Mouse (Mus musculus): ENCODE measurements around the gene Tkt. TPM values are rescaled to one million over a fixed set of nuclear protein-coding genes. Genes with fewer than 3 reads are reported as not detected.

Tkt gene
- total and polyA plus RNA-seq, 3 experiments, result 146 to 1,086 (median 550) TPM

DNA sequence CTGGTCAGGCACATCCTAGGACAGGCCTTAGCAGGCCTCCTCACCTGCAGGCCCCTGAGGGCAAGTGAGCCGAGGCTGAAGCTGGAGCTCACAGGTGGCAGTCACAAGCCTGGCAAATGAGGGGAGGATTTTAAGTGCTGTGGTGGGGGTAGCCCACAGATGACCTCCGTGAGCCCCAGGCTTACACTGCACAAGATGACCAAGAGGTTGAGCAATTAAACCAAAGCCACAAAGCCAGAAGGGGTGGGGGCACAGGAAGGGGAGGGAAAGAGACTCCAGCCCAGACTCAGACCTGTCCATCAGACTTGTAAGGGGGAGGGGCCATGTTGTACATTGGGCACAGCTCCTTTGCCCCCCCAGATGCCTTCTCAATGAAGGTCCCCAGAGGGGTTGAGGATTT lies 68.6 kb downstream of the Tkt start:
- peaks cover 83% of the 10 kb centered on the region for H3K36me3 ChIP-seq (replicated peaks)

DNA sequence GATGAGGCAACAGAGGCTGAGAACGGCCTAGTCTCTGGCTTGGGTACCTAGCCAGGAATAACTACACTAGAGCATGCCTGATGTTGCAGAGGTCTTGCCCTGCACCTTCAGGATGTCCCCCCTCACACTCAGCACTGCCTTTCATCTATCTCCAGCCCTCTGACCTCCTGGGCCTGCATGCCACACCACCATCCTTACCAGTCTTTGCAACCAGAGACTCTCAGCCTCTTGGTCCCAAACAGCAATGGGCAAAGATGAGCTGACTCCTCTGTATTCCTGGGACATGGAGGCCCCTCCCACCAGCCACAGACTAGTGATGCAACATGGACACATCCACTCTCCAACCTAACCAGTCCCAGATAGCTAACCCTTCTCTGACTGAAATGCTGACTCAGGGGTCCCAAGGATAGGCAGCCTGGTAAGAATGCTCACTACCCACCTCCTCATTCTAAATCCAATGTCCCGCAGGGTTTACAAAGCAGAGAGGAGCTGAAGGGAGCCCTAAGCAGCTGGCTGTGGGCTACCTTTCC lies 70.7 kb downstream of the Tkt start:
- Histone ChIP-seq H3K36me3 (replicated peaks) (peaks cover 86% of the 10 kb centered on the region), H3K9me3 (replicated peaks) (no peaks in the 10 kb centered on the region), H3K27me3 (ENCODE audit: insufficient read depth, low read length) (no peaks in the 10 kb centered on the region), H3K4me3 (ENCODE audit: low read depth, low read length) (no peak overlapping the region), H3K4me1 (ENCODE audit: insufficient read depth, low read depth, low read length) (peaks cover 54% of the 10 kb centered on the region)
- ATAC-seq (ENCODE audit: extremely low read depth, insufficient number of reproducible peaks, low FRiP score, poor library complexity, severe bottlenecking), result no peak
- no peak for TF ChIP-seq TAL1 (conservative IDR thresholded peaks at IDR 0.05; ENCODE audit: low read depth, low read length)
- DNase-seq (ENCODE audit: low spot score), result no peak

More for the DNA sequence above, 68.6 kb downstream of the Tkt start:
- Histone ChIP-seq H3K9me3 (replicated peaks) (no peaks in the 10 kb centered on the region), H3K4me3 (ENCODE audit: low read depth, low read length) (no peak overlapping the region), H3K4me1 (ENCODE audit: insufficient read depth, low read depth, low read length) (peaks cover 52% of the 10 kb centered on the region), H3K27me3 (ENCODE audit: insufficient read depth, low read length) (no peaks in the 10 kb centered on the region)
- DNase-seq (ENCODE audit: low spot score), result no peak
- ATAC-seq (ENCODE audit: extremely low read depth, insufficient number of reproducible peaks, low FRiP score, poor library complexity, severe bottlenecking), result no peak
- TF ChIP-seq GATA1 (IDR thresholded peaks at IDR 0.05; ENCODE audit: borderline replicate concordance, low read length) (no peak), TAL1 (conservative IDR thresholded peaks at IDR 0.05; ENCODE audit: low read depth, low read length) (no peak), POLR2AphosphoS5 (IDR thresholded peaks at IDR 0.05; ENCODE audit: insufficient replicate concordance, low read depth, low read length) (no peak), GATA2 (IDR thresholded peaks at IDR 0.05; ENCODE audit: borderline replicate concordance, low read depth, low read length) (no peak), CTCF (IDR thresholded peaks at IDR 0.05; ENCODE audit: low read depth, low read length) (no peak)

DNA sequence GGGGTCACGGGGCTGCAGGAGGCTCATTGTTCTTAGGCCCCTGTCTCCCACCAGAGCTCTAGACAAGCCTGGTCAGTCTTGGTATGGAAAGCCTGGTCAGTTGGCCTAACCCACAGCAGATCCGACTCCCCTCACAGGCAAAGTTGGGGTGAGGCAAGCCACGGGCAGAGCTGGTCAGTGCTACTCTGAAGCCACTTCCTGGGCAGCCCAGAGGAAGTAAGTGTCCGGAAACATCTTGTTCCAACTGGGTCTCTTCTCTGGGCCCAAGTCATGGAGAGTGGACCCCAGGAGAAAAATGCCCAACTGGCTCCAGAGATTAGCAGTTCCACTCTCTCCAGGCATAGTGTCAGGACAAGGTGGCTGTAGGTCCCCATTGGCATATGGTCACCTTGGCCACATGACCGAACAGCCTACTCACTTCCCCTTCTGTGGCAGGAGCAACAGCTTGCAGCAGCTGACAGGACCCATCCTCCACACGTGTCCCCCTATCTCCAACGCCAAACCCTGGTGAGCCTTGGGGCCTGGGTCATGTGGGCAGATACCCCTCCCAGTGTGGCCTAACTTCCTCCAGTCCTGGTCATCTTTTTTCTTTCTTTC lies 71.9 kb downstream of the Tkt start:
- peaks cover 62% of the 10 kb centered on the region for H3K4me1 ChIP-seq (ENCODE audit: insufficient read depth, low read depth, low read length)
- DNase-seq (ENCODE audit: low spot score) (peak; percentile 52), ATAC-seq (ENCODE audit: extremely low read depth, insufficient number of reproducible peaks, low FRiP score, poor library complexity, severe bottlenecking) (peak; percentile 65)
- peaks cover 80% of the 10 kb centered on the region for H3K36me3 ChIP-seq (replicated peaks)
- no peak overlapping the region for H3K4me3 ChIP-seq (ENCODE audit: low read depth, low read length)
- no peaks in the 10 kb centered on the region for H3K27me3 ChIP-seq (ENCODE audit: insufficient read depth, low read length)
- no peaks in the 10 kb centered on the region for H3K9me3 ChIP-seq (replicated peaks)
- 0 out of 2 replicates have a peak, but pooled peaks have one; percentile 20 for TF ChIP-seq TAL1 (conservative IDR thresholded peaks at IDR 0.05; ENCODE audit: low read depth, low read length)
- no peak for TF ChIP-seq GATA1 (IDR thresholded peaks at IDR 0.05; ENCODE audit: borderline replicate concordance, low read length)

DNA sequence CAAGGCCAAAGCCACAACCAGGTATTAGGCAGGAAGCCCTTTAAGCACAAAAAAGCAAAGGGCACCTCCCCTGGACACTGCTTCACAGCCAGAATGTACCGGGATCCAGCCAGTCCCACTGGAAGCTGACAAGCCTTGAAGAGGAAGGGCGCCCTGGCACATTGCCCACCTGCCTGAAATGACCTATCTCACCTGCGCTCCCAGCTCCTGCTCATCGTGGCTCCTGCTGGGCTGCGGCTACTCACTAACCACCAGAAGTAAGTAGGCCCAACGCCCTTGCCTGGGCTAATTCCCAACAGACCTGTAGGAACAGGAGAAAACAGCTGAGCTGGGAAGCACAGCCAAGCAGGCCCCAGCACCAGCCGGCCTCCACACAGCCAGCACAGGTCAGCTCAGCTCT lies 74.0 kb downstream of the Tkt start:
- H3K27me3 ChIP-seq (ENCODE audit: insufficient read depth, low read length), result peaks cover 4% of the 10 kb centered on the region; the same call in 1 of the 2 replicates
- no peak for TF ChIP-seq GATA1 (IDR thresholded peaks at IDR 0.05; ENCODE audit: borderline replicate concordance, low read length)
- no peak for TF ChIP-seq TAL1 (conservative IDR thresholded peaks at IDR 0.05; ENCODE audit: low read depth, low read length)
- TF ChIP-seq CTCF (IDR thresholded peaks at IDR 0.05; ENCODE audit: low read depth, low read length), result no peak
- TF ChIP-seq GATA2 (IDR thresholded peaks at IDR 0.05; ENCODE audit: borderline replicate concordance, low read depth, low read length), result no peak
- no peak for TF ChIP-seq POLR2AphosphoS5 (IDR thresholded peaks at IDR 0.05; ENCODE audit: insufficient replicate concordance, low read depth, low read length)
- H3K9me3 ChIP-seq (replicated peaks), result no peaks in the 10 kb centered on the region
- H3K4me1 ChIP-seq (ENCODE audit: insufficient read depth, low read depth, low read length), result peaks cover 75% of the 10 kb centered on the region
- DNase-seq (ENCODE audit: low spot score), result no peak
- no peak overlapping the region for H3K4me3 ChIP-seq (ENCODE audit: low read depth, low read length)
- peaks cover 64% of the 10 kb centered on the region for H3K36me3 ChIP-seq (replicated peaks)
- no peak for ATAC-seq (ENCODE audit: extremely low read depth, insufficient number of reproducible peaks, low FRiP score, poor library complexity, severe bottlenecking)

DNA sequence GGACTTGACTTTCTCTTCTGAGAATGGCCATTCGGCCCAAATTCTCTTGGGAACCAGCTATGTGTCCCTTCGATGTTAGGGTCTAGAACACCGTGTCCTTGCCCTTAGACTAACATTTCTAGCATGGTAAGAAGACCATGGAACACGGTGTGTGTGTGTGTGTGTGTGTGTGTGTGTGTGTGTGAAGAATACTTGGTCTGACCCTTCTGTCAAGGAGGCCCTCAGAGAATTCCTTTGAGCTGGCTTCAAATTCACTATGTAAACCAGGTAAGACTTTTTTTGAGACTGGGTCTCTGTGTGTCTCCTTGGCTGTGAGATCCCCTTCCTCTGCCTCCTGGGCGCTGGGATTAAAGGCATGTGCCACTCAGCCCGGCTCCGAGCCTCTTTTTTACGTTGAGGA lies 74.4 kb downstream of the Tkt start:
- Histone ChIP-seq H3K27me3 (ENCODE audit: insufficient read depth, low read length) (peaks cover 4% of the 10 kb centered on the region; the same call in 1 of the 2 replicates), H3K4me3 (ENCODE audit: low read depth, low read length) (no peak overlapping the region), H3K4me1 (ENCODE audit: insufficient read depth, low read depth, low read length) (peaks cover 75% of the 10 kb centered on the region), H3K36me3 (replicated peaks) (peaks cover 60% of the 10 kb centered on the region), H3K9me3 (replicated peaks) (no peaks in the 10 kb centered on the region)
- TF ChIP-seq POLR2AphosphoS5 (IDR thresholded peaks at IDR 0.05; ENCODE audit: insufficient replicate concordance, low read depth, low read length) (no peak), GATA1 (IDR thresholded peaks at IDR 0.05; ENCODE audit: borderline replicate concordance, low read length) (no peak), TAL1 (conservative IDR thresholded peaks at IDR 0.05; ENCODE audit: low read depth, low read length) (no peak), GATA2 (IDR thresholded peaks at IDR 0.05; ENCODE audit: borderline replicate concordance, low read depth, low read length) (no peak), CTCF (IDR thresholded peaks at IDR 0.05; ENCODE audit: low read depth, low read length) (no peak)
- DNase-seq (ENCODE audit: low spot score) (no peak), ATAC-seq (ENCODE audit: extremely low read depth, insufficient number of reproducible peaks, low FRiP score, poor library complexity, severe bottlenecking) (no peak)

Other genes starting within 250 kb of the Tkt start
- 60.7 and 73.2 TPM in 2 replicates for gene Dcp1a, start 68.8 kb upstream of the Tkt start, total RNA-seq (2014; fragmentation: Nextera tagmentation)
- gene Dcp1a, start 68.8 kb upstream of the Tkt start, total RNA-seq (2017), result 27.2 and 30.5 TPM in 2 replicates
- 43.2 and 43.3 TPM in 2 replicates for gene Dcp1a, start 68.8 kb upstream of the Tkt start, polyA plus RNA-seq (2012)
- gene Cacna1d, start 56.9 kb upstream of the Tkt start, total RNA-seq (2014; fragmentation: Nextera tagmentation), result 0.30 TPM in 1 of 2 replicates, not detected in the other
- 0.22 and 0.23 TPM in 2 replicates for gene Cacna1d, start 56.9 kb upstream of the Tkt start, total RNA-seq (2017)
- 0.04 TPM in 1 of 2 replicates, not detected in the other for gene Cacna1d, start 56.9 kb upstream of the Tkt start, polyA plus RNA-seq (2012)
- gene Prkcd, start 77.9 kb downstream of the Tkt start, total RNA-seq (2014; fragmentation: Nextera tagmentation), result 31.3 and 43.9 TPM in 2 replicates
- 130 and 138 TPM in 2 replicates for gene Prkcd, start 77.9 kb downstream of the Tkt start, total RNA-seq (2017)
- 37.0 and 43.6 TPM in 2 replicates for gene Prkcd, start 77.9 kb downstream of the Tkt start, polyA plus RNA-seq (2012)
- gene Rft1, start 106.0 kb downstream of the Tkt start, total RNA-seq (2014; fragmentation: Nextera tagmentation), result 20.8 and 26.9 TPM in 2 replicates
- 14.9 and 15.0 TPM in 2 replicates for gene Rft1, start 106.0 kb downstream of the Tkt start, total RNA-seq (2017)
- gene Rft1, start 106.0 kb downstream of the Tkt start, polyA plus RNA-seq (2012), result 2.7 and 4.4 TPM in 2 replicates
- 26.2 and 26.6 TPM in 2 replicates for gene Sfmbt1, start 166.5 kb downstream of the Tkt start, total RNA-seq (2014; fragmentation: Nextera tagmentation)
- gene Sfmbt1, start 166.5 kb downstream of the Tkt start, total RNA-seq (2017), result 14.8 and 15.7 TPM in 2 replicates
- gene Sfmbt1, start 166.5 kb downstream of the Tkt start, polyA plus RNA-seq (2012), result 2.0 and 3.1 TPM in 2 replicates

Measured in G1E (cell line).